In genomic region chr3:89391663-89392511, GRCm38 (mm10) we compare ENCODE assay signal across 8 mouse cellular contexts. TPM values are rescaled to one million over a fixed set of nuclear protein-coding genes. Genes with fewer than 3 reads are reported as not detected.
A peak's percentile ranks its signal among the peaks of the same experiment; 100 is the strongest.
DNase-seq lines count a peak whose midpoint lies in the region; ATAC-seq and TF ChIP-seq lines count a peak whose summit lies in the region.

No protein-coding gene starts in this region.

- H3K27me3 ChIP-seq in forebrain, postnatal 0 days (ENCODE audit: insufficient read depth, low read length), result peaks cover 8% of the 10 kb centered on the region; the same call in 1 of the 2 replicates
- no peaks in the 10 kb centered on the region for H3K27me3 ChIP-seq in hindbrain, postnatal 0 days (ENCODE audit: insufficient read depth, low read length)
- peaks cover 20% of the 10 kb centered on the region for H3K27me3 ChIP-seq in liver, embryonic 14.5 days (ENCODE audit: control insufficient read depth, insufficient read depth, low read length)
- peaks cover 26% of the 10 kb centered on the region for H3K27me3 ChIP-seq in neural tube, embryonic 15.5 days (replicated peaks)

- H3K4me3 ChIP-seq in forebrain, postnatal 0 days (ENCODE audit: low read depth, low read length), result peak overlapping the region; percentile 38
- peak overlapping the region; percentile 48 for H3K4me3 ChIP-seq in hindbrain, postnatal 0 days (ENCODE audit: low read length)
- peak overlapping the region; percentile 60 to 61 for H3K4me3 ChIP-seq in liver, embryonic 14.5 days (ENCODE audit: insufficient read depth in 1 of 2, low read depth in 2 of 2, low read length in 2 of 2)
- peak overlapping the region; percentile 48 for H3K4me3 ChIP-seq in neural tube, embryonic 15.5 days (replicated peaks)

- peak; percentile 42 to 48 for DNase-seq in layer of hippocampus, postnatal 10 days (ENCODE audit: low spot score in 2 of 2)
- DNase-seq in layer of hippocampus, postnatal 25 days (ENCODE audit: extremely low spot score in 1 of 2, low spot score in 1 of 2), result no peak
- peak; percentile 40 for DNase-seq in brain, embryonic 14.5 days (ENCODE audit: low read depth)
- DNase-seq in forebrain, postnatal 0 days, result no peak
- DNase-seq in hindbrain, postnatal 0 days (ENCODE audit: low spot score), result peak; percentile 55
- no peak for DNase-seq in liver, embryonic 14.5 days (ENCODE audit: low read depth in 3 of 3, low spot score in 3 of 3)

- no peaks in the 10 kb centered on the region for H3K9me3 ChIP-seq in forebrain, postnatal 0 days (ENCODE audit: low read length)
- H3K9me3 ChIP-seq in hindbrain, postnatal 0 days (ENCODE audit: low read length), result no peaks in the 10 kb centered on the region
- no peaks in the 10 kb centered on the region for H3K9me3 ChIP-seq in liver, embryonic 14.5 days (ENCODE audit: control insufficient read depth, low read length)
- no peaks in the 10 kb centered on the region for H3K9me3 ChIP-seq in neural tube, embryonic 15.5 days (replicated peaks)

- H3K36me3 ChIP-seq in forebrain, postnatal 0 days (ENCODE audit: insufficient read depth), result no peaks in the 10 kb centered on the region
- H3K36me3 ChIP-seq in hindbrain, postnatal 0 days (ENCODE audit: insufficient read depth, low read length), result no peaks in the 10 kb centered on the region
- no peaks in the 10 kb centered on the region for H3K36me3 ChIP-seq in liver, embryonic 14.5 days (replicated peaks; ENCODE audit: control insufficient read depth, insufficient read depth, low read depth)
- no peaks in the 10 kb centered on the region for H3K36me3 ChIP-seq in neural tube, embryonic 15.5 days

- TF ChIP-seq CTCF in brain, embryonic 14.5 days (IDR thresholded peaks at IDR 0.05; ENCODE audit: borderline replicate concordance, extremely low read depth, insufficient read depth, insufficient read length), result no peak
- TF ChIP-seq CTCF in forebrain, postnatal 0 days (IDR thresholded peaks at IDR 0.05; ENCODE audit: low read depth), result no peak
- no peak for TF ChIP-seq CTCF in hindbrain, postnatal 0 days (IDR thresholded peaks at IDR 0.05; ENCODE audit: low read depth)
- TF ChIP-seq CTCF in liver, embryonic 14.5 days (IDR thresholded peaks at IDR 0.05; ENCODE audit: low read depth), result no peak

- H3K27ac ChIP-seq in forebrain, postnatal 0 days (ENCODE audit: low read depth, low read length), result no peak overlapping the region
- H3K27ac ChIP-seq in hindbrain, postnatal 0 days, result peak overlapping the region; percentile 58; the same call in 1 of the 2 replicates
- H3K27ac ChIP-seq in liver, embryonic 14.5 days, result no peak overlapping the region
- H3K27ac ChIP-seq in neural tube, embryonic 15.5 days (replicated peaks), result no peak overlapping the region

- peaks cover 27% of the 10 kb centered on the region for H3K4me1 ChIP-seq in forebrain, postnatal 0 days (ENCODE audit: insufficient read depth)
- peaks cover 41% of the 10 kb centered on the region for H3K4me1 ChIP-seq in hindbrain, postnatal 0 days (ENCODE audit: insufficient read depth, low read length)
- H3K4me1 ChIP-seq in liver, embryonic 14.5 days (replicated peaks; ENCODE audit: control insufficient read depth in 2 of 2, insufficient read depth in 2 of 2, low read length in 1 of 2), result peaks cover 9 to 27% of the 10 kb centered on the region in 2 experiments
- peaks cover 71% of the 10 kb centered on the region for H3K4me1 ChIP-seq in neural tube, embryonic 15.5 days

- H3K4me2 ChIP-seq in forebrain, postnatal 0 days (ENCODE audit: low read depth), result peak overlapping the region; percentile 96
- H3K4me2 ChIP-seq in hindbrain, postnatal 0 days (ENCODE audit: low read depth, low read length), result peak overlapping the region; percentile 100
- peak overlapping the region; percentile 98 for H3K4me2 ChIP-seq in liver, embryonic 14.5 days (ENCODE audit: low read depth)
- peak overlapping the region; percentile 97 for H3K4me2 ChIP-seq in neural tube, embryonic 15.5 days

- no peak for TF ChIP-seq POLR2A in brain, embryonic 14.5 days (IDR thresholded peaks at IDR 0.05; ENCODE audit: borderline replicate concordance, extremely low read depth, insufficient read depth, insufficient read length, poor library complexity, severe bottlenecking)

- TF ChIP-seq EP300 in liver, embryonic 14.5 days (IDR thresholded peaks at IDR 0.05; ENCODE audit: low read depth), result no peak

- WGBS in forebrain, postnatal 0 days, result 3% methylated on average over 54 of the region's 56 CpGs
- under 1% methylated on average over 53 of the region's 56 CpGs for WGBS in hindbrain, postnatal 0 days
- 1% methylated on average over 56 of the region's 56 CpGs for WGBS in liver, embryonic 14.5 days (ENCODE audit: insufficient replicate concordance)
- WGBS in neural tube, embryonic 15.5 days, result under 1% methylated on average over 51 of the region's 56 CpGs

- no peak for ATAC-seq in forebrain, postnatal 0 days
- no peak for ATAC-seq in hindbrain, postnatal 0 days
- no peak for ATAC-seq in liver, embryonic 14.5 days (ENCODE audit: insufficient read depth)
- no peak for ATAC-seq in neural tube, embryonic 15.5 days (ENCODE audit: low FRiP score)
- no peak for ATAC-seq in erythroid progenitor cell, adult 5-6 weeks (replicated peaks; ENCODE audit: low FRiP score, poor library complexity, severe bottlenecking)

- H3K9ac ChIP-seq in forebrain, postnatal 0 days, result peak overlapping the region; percentile 44
- H3K9ac ChIP-seq in hindbrain, postnatal 0 days (replicated peaks; ENCODE audit: low read length), result peak overlapping the region; percentile 63
- peak overlapping the region; percentile 25 for H3K9ac ChIP-seq in liver, embryonic 14.5 days (replicated peaks)
- peak overlapping the region; percentile 52 for H3K9ac ChIP-seq in neural tube, embryonic 15.5 days (replicated peaks)

RNA-seq across cellular contexts. Expression of gene Zbtb7b, which starts 2.7 kb away (rescaled TPM):
- total RNA-seq in layer of hippocampus, postnatal 10 days (2021), result 1 to 10 TPM; 6.6 to 8.7 TPM
- 10 to 100 TPM; 12.3 to 14.4 TPM for total RNA-seq in layer of hippocampus, postnatal 25 days (2021)
- 2.4 and 2.8 TPM in 2 replicates for polyA plus RNA-seq in brain, embryonic 14.5 days (2012; rRNA removed)
- total RNA-seq in forebrain, postnatal 0 days (2014; rRNA removed), result 2.1 and 4.9 TPM in 2 replicates
- polyA plus RNA-seq in forebrain, postnatal 0 days (2015; fragmentation: Nextera tagmentation; extraction: Ambion mirVana), result 0.33 and 0.75 TPM in 2 replicates
- 3.7 and 5.4 TPM in 2 replicates for total RNA-seq in hindbrain, postnatal 0 days (2014; rRNA removed)
- 0.73 and 0.82 TPM in 2 replicates for polyA plus RNA-seq in hindbrain, postnatal 0 days (2015; fragmentation: Nextera tagmentation; extraction: Ambion mirVana)
- polyA plus RNA-seq in liver, embryonic 14.5 days (2012; rRNA removed), result 5.4 and 6.9 TPM in 2 replicates
- 0.95 and 1.2 TPM in 2 replicates for polyA plus RNA-seq in liver, embryonic 14.5 days (2014; fragmentation: Nextera tagmentation; extraction: Ambion mirVana)
- 0.73 and 1.5 TPM in 2 replicates for polyA plus RNA-seq in neural tube, embryonic 15.5 days (2015; fragmentation: Nextera tagmentation; extraction: Ambion mirVana)
- total RNA-seq in erythroid progenitor cell, adult 5-6 weeks (2015; ENCODE audit: low replicate concordance), result 2.1 and 7.9 TPM in 2 replicates
- total RNA-seq in erythroid progenitor cell, adult 5-6 weeks (2017; ENCODE audit: low replicate concordance), result 5.1 and 8.9 TPM in 2 replicates

RNA-seq across cellular contexts. Expression of gene Lenep, which starts 10.7 kb away (rescaled TPM):
- total RNA-seq in layer of hippocampus, postnatal 10 days (2021), result 1 to 10 TPM in 1 of 2 experiments, not detected in 1; 3.5 TPM
- total RNA-seq in layer of hippocampus, postnatal 25 days (2021), result 1 to 10 TPM; 3.7 to 5.0 TPM
- polyA plus RNA-seq in brain, embryonic 14.5 days (2012; rRNA removed), result 4.6 and 5.2 TPM in 2 replicates
- total RNA-seq in forebrain, postnatal 0 days (2014; rRNA removed), result 4.2 TPM in 1 of 2 replicates, not detected in the other
- 0.40 TPM in 1 of 2 replicates, not detected in the other for polyA plus RNA-seq in forebrain, postnatal 0 days (2015; fragmentation: Nextera tagmentation; extraction: Ambion mirVana)
- not detected in 2 replicates for total RNA-seq in hindbrain, postnatal 0 days (2014; rRNA removed)
- polyA plus RNA-seq in hindbrain, postnatal 0 days (2015; fragmentation: Nextera tagmentation; extraction: Ambion mirVana), result not detected in 2 replicates
- polyA plus RNA-seq in liver, embryonic 14.5 days (2012; rRNA removed), result 0.75 and 0.76 TPM in 2 replicates
- not detected in 2 replicates for polyA plus RNA-seq in liver, embryonic 14.5 days (2014; fragmentation: Nextera tagmentation; extraction: Ambion mirVana)
- 0.18 and 2.1 TPM in 2 replicates for polyA plus RNA-seq in neural tube, embryonic 15.5 days (2015; fragmentation: Nextera tagmentation; extraction: Ambion mirVana)
- 1.4 TPM in 1 of 2 replicates, not detected in the other for total RNA-seq in erythroid progenitor cell, adult 5-6 weeks (2015; ENCODE audit: low replicate concordance)
- total RNA-seq in erythroid progenitor cell, adult 5-6 weeks (2017; ENCODE audit: low replicate concordance), result not detected in 2 replicates

RNA-seq across cellular contexts. Expression of gene Flad1, which starts 19.8 kb away (rescaled TPM):
- 10 to 100 TPM; 28.8 to 33.6 TPM for total RNA-seq in layer of hippocampus, postnatal 10 days (2021)
- 10 to 100 TPM; 32.4 to 33.3 TPM for total RNA-seq in layer of hippocampus, postnatal 25 days (2021)
- 39.4 and 53.9 TPM in 2 replicates for polyA plus RNA-seq in brain, embryonic 14.5 days (2012; rRNA removed)
- 25.6 and 34.9 TPM in 2 replicates for total RNA-seq in forebrain, postnatal 0 days (2014; rRNA removed)
- polyA plus RNA-seq in forebrain, postnatal 0 days (2015; fragmentation: Nextera tagmentation; extraction: Ambion mirVana), result 30.9 and 31.5 TPM in 2 replicates
- total RNA-seq in hindbrain, postnatal 0 days (2014; rRNA removed), result 32.1 and 40.7 TPM in 2 replicates
- polyA plus RNA-seq in hindbrain, postnatal 0 days (2015; fragmentation: Nextera tagmentation; extraction: Ambion mirVana), result 23.8 and 26.8 TPM in 2 replicates
- 8.7 and 9.2 TPM in 2 replicates for polyA plus RNA-seq in liver, embryonic 14.5 days (2012; rRNA removed)
- polyA plus RNA-seq in liver, embryonic 14.5 days (2014; fragmentation: Nextera tagmentation; extraction: Ambion mirVana), result 13.0 and 13.2 TPM in 2 replicates
- polyA plus RNA-seq in neural tube, embryonic 15.5 days (2015; fragmentation: Nextera tagmentation; extraction: Ambion mirVana), result 32.7 and 33.1 TPM in 2 replicates
- total RNA-seq in erythroid progenitor cell, adult 5-6 weeks (2015; ENCODE audit: low replicate concordance), result 1.1 and 5.4 TPM in 2 replicates
- total RNA-seq in erythroid progenitor cell, adult 5-6 weeks (2017; ENCODE audit: low replicate concordance), result 0.68 and 1.3 TPM in 2 replicates

RNA-seq across cellular contexts. Expression of gene Cks1b, which starts 26.3 kb away (rescaled TPM):
- 10 to 100 TPM in 1 of 2 experiments, 1 to 10 TPM in 1; 9.8 to 10.9 TPM for total RNA-seq in layer of hippocampus, postnatal 10 days (2021)
- total RNA-seq in layer of hippocampus, postnatal 25 days (2021), result 1 to 10 TPM; 2.4 to 3.0 TPM
- 79.8 and 129 TPM in 2 replicates for polyA plus RNA-seq in brain, embryonic 14.5 days (2012; rRNA removed)
- 24.5 and 27.3 TPM in 2 replicates for total RNA-seq in forebrain, postnatal 0 days (2014; rRNA removed)
- 93.9 and 109 TPM in 2 replicates for polyA plus RNA-seq in forebrain, postnatal 0 days (2015; fragmentation: Nextera tagmentation; extraction: Ambion mirVana)
- total RNA-seq in hindbrain, postnatal 0 days (2014; rRNA removed), result 43.6 and 45.6 TPM in 2 replicates
- 103 and 107 TPM in 2 replicates for polyA plus RNA-seq in hindbrain, postnatal 0 days (2015; fragmentation: Nextera tagmentation; extraction: Ambion mirVana)
- 133 and 172 TPM in 2 replicates for polyA plus RNA-seq in liver, embryonic 14.5 days (2012; rRNA removed)
- 288 and 295 TPM in 2 replicates for polyA plus RNA-seq in liver, embryonic 14.5 days (2014; fragmentation: Nextera tagmentation; extraction: Ambion mirVana)
- 79.3 and 153 TPM in 2 replicates for polyA plus RNA-seq in neural tube, embryonic 15.5 days (2015; fragmentation: Nextera tagmentation; extraction: Ambion mirVana)
- total RNA-seq in erythroid progenitor cell, adult 5-6 weeks (2015; ENCODE audit: low replicate concordance), result 245 and 268 TPM in 2 replicates
- total RNA-seq in erythroid progenitor cell, adult 5-6 weeks (2017; ENCODE audit: low replicate concordance), result 102 and 103 TPM in 2 replicates

RNA-seq across cellular contexts. Expression of gene Shc1, which starts 26.4 kb away (rescaled TPM):
- total RNA-seq in layer of hippocampus, postnatal 10 days (2021), result 10 to 100 TPM; 14.7 to 15.1 TPM
- total RNA-seq in layer of hippocampus, postnatal 25 days (2021), result 10 to 100 TPM; 11.9 to 13.5 TPM
- 29.5 and 30.2 TPM in 2 replicates for polyA plus RNA-seq in brain, embryonic 14.5 days (2012; rRNA removed)
- 15.8 and 19.8 TPM in 2 replicates for total RNA-seq in forebrain, postnatal 0 days (2014; rRNA removed)
- 11.3 and 11.8 TPM in 2 replicates for polyA plus RNA-seq in forebrain, postnatal 0 days (2015; fragmentation: Nextera tagmentation; extraction: Ambion mirVana)
- total RNA-seq in hindbrain, postnatal 0 days (2014; rRNA removed), result 29.6 and 33.4 TPM in 2 replicates
- polyA plus RNA-seq in hindbrain, postnatal 0 days (2015; fragmentation: Nextera tagmentation; extraction: Ambion mirVana), result 12.8 and 13.9 TPM in 2 replicates
- 36.9 and 38.8 TPM in 2 replicates for polyA plus RNA-seq in liver, embryonic 14.5 days (2012; rRNA removed)
- 27.5 and 30.6 TPM in 2 replicates for polyA plus RNA-seq in liver, embryonic 14.5 days (2014; fragmentation: Nextera tagmentation; extraction: Ambion mirVana)
- polyA plus RNA-seq in neural tube, embryonic 15.5 days (2015; fragmentation: Nextera tagmentation; extraction: Ambion mirVana), result 22.0 and 35.3 TPM in 2 replicates
- total RNA-seq in erythroid progenitor cell, adult 5-6 weeks (2015; ENCODE audit: low replicate concordance), result 77.1 and 79.3 TPM in 2 replicates
- total RNA-seq in erythroid progenitor cell, adult 5-6 weeks (2017; ENCODE audit: low replicate concordance), result 49.7 and 59.3 TPM in 2 replicates

Comparison
In these comparisons a context has a peak if more than half of its experiments do, and no peak if none do; other contexts are left out.
1. DNase-seq: peak in layer of hippocampus, postnatal 10 days (2 of 2), brain, embryonic 14.5 days (single experiment) and hindbrain, postnatal 0 days (single experiment); none in layer of hippocampus, postnatal 25 days (0 of 2), forebrain, postnatal 0 days (single experiment) and liver, embryonic 14.5 days (0 of 3).
2. Peak in every context shown above with its lines, with median percentiles within 50 percentile points of each other: H3K4me2 ChIP-seq, H3K4me3 ChIP-seq and H3K9ac ChIP-seq.